Mouse (Mus musculus): ENCODE results near the gene Ajap1. TPM values are rescaled to one million over a fixed set of nuclear protein-coding genes. Genes with fewer than 3 reads are reported as not detected.

The Ajap1 gene
- total RNA-seq, 2 experiments from 2014 or later, result 0.14 to 0.22 TPM

- no peak for DNase-seq
- intact Hi-C loops (cut with DNase I), result no loop called here
Measured at GRCm38 (mm10) chr4:153368620-153369159, 113.9 kb downstream of the Ajap1 start.

- intact Hi-C loops (cut with DNase I), result no loop called here
- DNase-seq, result no peak
Measured at GRCm38 (mm10) chr4:153360868-153361545, 121.6 kb downstream of the Ajap1 start.

GRCm38 (mm10) chr4:153358243-153358550, 124.4 kb downstream of the Ajap1 start:
- no peak for DNase-seq
- intact Hi-C loops (cut with DNase I), result no loop called here

GRCm38 (mm10) chr4:153357539-153358242, 124.9 kb downstream of the Ajap1 start:
- intact Hi-C loops (cut with DNase I), result no loop called here
- DNase-seq, result peak; percentile 28 to 52

GRCm38 (mm10) chr4:153356236-153356635, 126.4 kb downstream of the Ajap1 start:
- no peak for DNase-seq
- intact Hi-C loops (cut with DNase I), result no loop called here

GRCm38 (mm10) chr4:153344999-153345398, 137.6 kb downstream of the Ajap1 start:
- intact Hi-C loops (cut with DNase I), result loop anchor here (10.0 kb wide), 1 partner anchor 170 kb away; no protein-coding TSS in a partner anchor
- no peak for DNase-seq

GRCm38 (mm10) chr4:153340887-153341286, 141.7 kb downstream of the Ajap1 start:
- intact Hi-C loops (cut with DNase I), result loop anchor here (10.0 kb wide), 1 partner anchor 166 kb away; no protein-coding TSS in a partner anchor
- no peak for DNase-seq

- intact Hi-C loops (cut with DNase I), result no loop called here
Measured at GRCm38 (mm10) chr4:153335301-153335799, 147.3 kb downstream of the Ajap1 start.

GRCm38 (mm10) chr4:153327809-153328208, 154.8 kb downstream of the Ajap1 start:
- DNase-seq, result no peak
- intact Hi-C loops (cut with DNase I), result no loop called here

More at GRCm38 (mm10) chr4:153335301-153335799, 147.3 kb downstream of the Ajap1 start:
- no peak for DNase-seq
